Mouse (Mus musculus): Measurements from ENCODE around the gene Msx2. TPM values are rescaled to one million over a fixed set of nuclear protein-coding genes. Genes with fewer than 3 reads are reported as not detected.

The Msx2 gene
- polyA plus RNA-seq, 1 experiment from 2014 or later: 0.09 TPM

DNA sequence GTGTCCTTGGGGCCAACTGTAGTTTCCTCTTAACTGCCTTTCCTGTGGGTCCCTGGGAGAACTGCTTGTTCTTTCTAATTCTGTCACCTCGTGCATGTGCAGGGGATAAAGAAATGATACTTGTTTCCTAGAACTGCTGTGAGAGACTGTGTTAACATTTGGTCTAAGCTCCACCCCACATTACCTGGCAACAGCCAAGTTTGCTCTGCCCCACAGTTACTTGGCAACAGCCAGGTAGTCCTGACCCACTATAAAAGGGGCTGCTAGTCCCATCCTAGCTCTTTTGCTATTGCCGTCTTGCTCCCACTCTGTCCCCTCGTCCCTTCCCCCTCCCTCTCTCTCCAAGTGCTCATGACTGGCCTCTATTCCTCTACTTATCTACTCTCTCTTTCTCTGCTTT is 28.2 kb upstream of the Msx2 start:
- no peaks in the 10 kb centered on the region for H3K4me1 ChIP-seq (replicated peaks; ENCODE audit: control insufficient read depth, insufficient read depth, low read length)
- 25% methylated on average over 3 of the region's 3 CpGs for WGBS
- no peak overlapping the region for H3K27ac ChIP-seq (ENCODE audit: low read depth)
- H3K27me3 ChIP-seq (replicated peaks; ENCODE audit: control insufficient read depth, insufficient read depth, low read length): no peaks in the 10 kb centered on the region
- H3K36me3 ChIP-seq (ENCODE audit: control insufficient read depth, insufficient read depth, low read length): no peaks in the 10 kb centered on the region
- DNase-seq (ENCODE audit: low spot score) (no peak), ATAC-seq (replicated peaks; ENCODE audit: low FRiP score, low TSS enrichment, low read depth) (no peak)
- H3K9me3 ChIP-seq (ENCODE audit: control insufficient read depth, low read length): no peaks in the 10 kb centered on the region
- H3K4me2 ChIP-seq (ENCODE audit: low read length): no peak overlapping the region
- no peak overlapping the region for H3K9ac ChIP-seq (ENCODE audit: low read length)
- H3K4me3 ChIP-seq (ENCODE audit: low read depth, low read length): no peak overlapping the region

DNA sequence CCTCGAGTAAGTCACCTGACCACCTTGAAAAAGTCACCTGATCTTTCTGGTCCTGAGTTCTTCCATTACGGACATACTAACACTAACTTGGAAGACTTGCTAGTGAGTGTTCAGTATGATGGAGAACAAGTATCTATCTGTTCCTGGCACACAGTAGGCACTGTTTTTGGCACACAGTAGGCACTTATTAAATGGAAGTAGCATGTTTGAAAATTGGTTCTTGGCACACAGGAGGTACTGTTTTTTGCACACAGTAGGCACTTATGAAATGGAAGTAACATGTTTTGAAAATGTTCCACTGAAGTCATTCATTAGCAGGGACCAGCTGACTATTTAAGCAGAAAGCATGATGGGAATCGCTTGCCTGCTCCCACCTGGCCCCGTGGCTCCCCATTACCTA is 13.6 kb upstream of the Msx2 start:
- ATAC-seq (replicated peaks; ENCODE audit: low FRiP score, low TSS enrichment, low read depth): no peak
- Histone ChIP-seq H3K9ac (ENCODE audit: low read length) (no peak overlapping the region), H3K36me3 (ENCODE audit: control insufficient read depth, insufficient read depth, low read length) (no peaks in the 10 kb centered on the region), H3K9me3 (ENCODE audit: control insufficient read depth, low read length) (no peaks in the 10 kb centered on the region), H3K4me3 (ENCODE audit: low read depth, low read length) (no peak overlapping the region), H3K4me2 (ENCODE audit: low read length) (no peak overlapping the region), H3K27ac (ENCODE audit: low read depth) (no peak overlapping the region), H3K27me3 (replicated peaks; ENCODE audit: control insufficient read depth, insufficient read depth, low read length) (no peaks in the 10 kb centered on the region), H3K4me1 (replicated peaks; ENCODE audit: control insufficient read depth, insufficient read depth, low read length) (no peaks in the 10 kb centered on the region)
- WGBS: 70% methylated on average over 4 of the region's 4 CpGs
- no peak for DNase-seq (ENCODE audit: low spot score)

DNA sequence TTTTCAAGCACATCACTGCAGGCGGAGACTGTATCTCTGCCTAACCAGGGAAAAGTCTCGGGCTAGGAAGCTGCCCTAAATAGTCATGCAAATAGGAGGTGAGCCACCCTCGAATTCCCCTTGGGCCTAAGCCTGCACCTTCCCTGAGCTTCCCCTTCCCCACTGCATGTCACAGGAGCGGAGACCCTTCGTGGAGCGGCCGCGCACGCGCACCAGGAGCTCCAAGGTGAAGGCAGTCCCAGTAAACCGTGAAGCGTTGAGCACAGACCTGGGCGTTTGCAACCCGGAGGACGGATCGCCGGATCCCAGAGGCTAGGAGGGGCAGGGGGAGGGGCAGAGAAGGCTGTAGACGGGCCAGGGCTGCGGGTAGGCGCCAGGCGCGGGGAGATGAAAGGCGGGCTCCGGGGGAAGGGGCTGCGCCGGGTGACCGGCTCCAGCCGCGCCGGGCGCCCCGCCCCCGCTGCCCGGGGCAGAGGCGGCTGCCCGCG is 2.9 kb upstream of the Msx2 start:
- Histone ChIP-seq H3K9me3 (ENCODE audit: control insufficient read depth, low read length) (no peaks in the 10 kb centered on the region), H3K36me3 (ENCODE audit: control insufficient read depth, insufficient read depth, low read length) (no peaks in the 10 kb centered on the region), H3K27me3 (replicated peaks; ENCODE audit: control insufficient read depth, insufficient read depth, low read length) (peaks cover 71% of the 10 kb centered on the region), H3K9ac (ENCODE audit: low read length) (no peak overlapping the region), H3K4me3 (ENCODE audit: low read depth, low read length) (peak overlapping the region; percentile 38), H3K4me2 (ENCODE audit: low read length) (peak overlapping the region; percentile 82), H3K4me1 (replicated peaks; ENCODE audit: control insufficient read depth, insufficient read depth, low read length) (peaks cover 6% of the 10 kb centered on the region; the same call in 1 of the 2 replicates), H3K27ac (ENCODE audit: low read depth) (no peak overlapping the region)
- peak; percentile 80 for DNase-seq (ENCODE audit: low spot score)
- ATAC-seq (replicated peaks; ENCODE audit: low FRiP score, low TSS enrichment, low read depth): peak; percentile 69
- under 1% methylated on average over 37 of the region's 37 CpGs for WGBS

DNA sequence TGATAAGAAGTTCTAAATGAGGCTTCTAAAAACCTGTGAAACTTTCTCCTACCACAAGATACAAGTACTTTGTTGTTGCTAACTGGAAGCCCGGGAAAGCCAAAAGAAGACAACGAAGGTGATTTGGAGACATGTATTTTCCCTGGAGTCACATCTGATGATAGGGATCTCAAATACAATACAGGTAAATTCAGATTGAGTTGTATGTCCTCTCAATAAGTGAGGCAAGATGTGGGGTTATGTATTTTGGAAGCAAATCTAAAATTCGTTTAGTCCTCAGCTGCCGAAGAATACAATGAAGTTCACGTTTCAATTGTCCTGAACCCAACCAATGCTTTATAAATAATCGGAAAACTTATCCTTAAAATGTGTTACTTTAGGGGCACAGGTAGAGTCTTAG is 1.6 kb upstream of the Msx2 start:
- H3K4me2 ChIP-seq (ENCODE audit: low read length): no peak overlapping the region
- H3K27me3 ChIP-seq (replicated peaks; ENCODE audit: control insufficient read depth, insufficient read depth, low read length): peaks cover 84% of the 10 kb centered on the region
- 20% methylated on average over 6 of the region's 6 CpGs for WGBS
- H3K4me1 ChIP-seq (replicated peaks; ENCODE audit: control insufficient read depth, insufficient read depth, low read length): peaks cover 6% of the 10 kb centered on the region; the same call in 1 of the 2 replicates
- ATAC-seq (replicated peaks; ENCODE audit: low FRiP score, low TSS enrichment, low read depth) (no peak), DNase-seq (ENCODE audit: low spot score) (no peak)
- H3K9me3 ChIP-seq (ENCODE audit: control insufficient read depth, low read length): no peaks in the 10 kb centered on the region
- H3K9ac ChIP-seq (ENCODE audit: low read length): no peak overlapping the region
- no peak overlapping the region for H3K27ac ChIP-seq (ENCODE audit: low read depth)
- H3K36me3 ChIP-seq (ENCODE audit: control insufficient read depth, insufficient read depth, low read length): no peaks in the 10 kb centered on the region
- no peak overlapping the region for H3K4me3 ChIP-seq (ENCODE audit: low read depth, low read length)

DNA sequence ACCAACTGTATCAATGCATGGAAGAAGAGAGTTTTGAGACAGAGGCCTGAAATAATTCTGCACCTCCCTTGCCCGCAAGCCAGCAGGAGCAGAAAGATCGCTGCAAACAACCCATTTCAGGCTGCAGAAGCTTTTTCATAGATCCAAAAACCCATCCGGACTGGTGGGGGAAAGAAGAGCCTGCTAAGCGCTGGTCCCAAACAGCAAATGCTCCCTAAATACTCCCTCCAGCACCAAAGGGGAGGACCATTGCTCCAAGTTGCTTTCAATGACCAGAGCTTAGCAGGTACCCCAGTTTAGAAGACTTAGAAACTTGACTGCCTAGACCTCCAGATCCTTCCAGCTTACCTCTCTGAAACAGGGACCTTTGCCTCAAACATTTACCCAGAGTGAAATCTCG is 1.1 kb upstream of the Msx2 start:
- ATAC-seq (replicated peaks; ENCODE audit: low FRiP score, low TSS enrichment, low read depth): no peak

DNA sequence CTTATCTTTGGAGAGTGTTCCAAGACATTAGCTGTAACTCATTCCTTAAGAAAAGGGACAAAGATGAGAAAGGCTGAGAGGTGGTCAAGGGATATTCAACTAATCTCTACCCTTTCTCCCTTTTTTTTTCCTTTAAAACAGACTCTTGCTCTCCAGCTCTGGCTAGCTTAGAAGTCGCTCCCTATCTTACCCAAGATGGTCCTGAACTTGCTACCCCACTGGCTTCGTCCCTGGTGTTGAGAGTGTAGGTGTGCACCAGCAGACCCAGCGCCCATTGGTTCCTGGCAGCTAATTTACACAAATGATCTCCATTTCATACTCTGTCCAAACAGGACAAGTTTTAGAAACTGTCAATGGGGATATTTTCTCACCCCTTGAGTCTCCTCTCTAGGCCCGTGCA is 417 bp upstream of the Msx2 start:
- no peaks in the 10 kb centered on the region for H3K36me3 ChIP-seq (ENCODE audit: control insufficient read depth, insufficient read depth, low read length)
- no peak overlapping the region for H3K4me2 ChIP-seq (ENCODE audit: low read length)
- H3K27ac ChIP-seq (ENCODE audit: low read depth): no peak overlapping the region
- H3K4me3 ChIP-seq (ENCODE audit: low read depth, low read length): no peak overlapping the region
- no peak for DNase-seq (ENCODE audit: low spot score)
- peaks cover 96% of the 10 kb centered on the region for H3K27me3 ChIP-seq (replicated peaks; ENCODE audit: control insufficient read depth, insufficient read depth, low read length)
- no peak for ATAC-seq (replicated peaks; ENCODE audit: low FRiP score, low TSS enrichment, low read depth)
- H3K9me3 ChIP-seq (ENCODE audit: control insufficient read depth, low read length): no peaks in the 10 kb centered on the region
- H3K4me1 ChIP-seq (replicated peaks; ENCODE audit: control insufficient read depth, insufficient read depth, low read length): peaks cover 6% of the 10 kb centered on the region; the same call in 1 of the 2 replicates
- WGBS: 22% methylated on average over 4 of the region's 4 CpGs
- H3K9ac ChIP-seq (ENCODE audit: low read length): no peak overlapping the region

More for the DNA sequence above, 1.1 kb upstream of the Msx2 start:
- no peaks in the 10 kb centered on the region for H3K36me3 ChIP-seq (ENCODE audit: control insufficient read depth, insufficient read depth, low read length)
- H3K9ac ChIP-seq (ENCODE audit: low read length): no peak overlapping the region
- H3K27ac ChIP-seq (ENCODE audit: low read depth): no peak overlapping the region
- peaks cover 6% of the 10 kb centered on the region; the same call in 1 of the 2 replicates for H3K4me1 ChIP-seq (replicated peaks; ENCODE audit: control insufficient read depth, insufficient read depth, low read length)
- H3K27me3 ChIP-seq (replicated peaks; ENCODE audit: control insufficient read depth, insufficient read depth, low read length): peaks cover 89% of the 10 kb centered on the region
- no peak overlapping the region for H3K4me2 ChIP-seq (ENCODE audit: low read length)
- WGBS: 27% methylated on average over 5 of the region's 5 CpGs
- H3K9me3 ChIP-seq (ENCODE audit: control insufficient read depth, low read length): no peaks in the 10 kb centered on the region
- no peak overlapping the region for H3K4me3 ChIP-seq (ENCODE audit: low read depth, low read length)
- no peak for DNase-seq (ENCODE audit: low spot score)

DNA sequence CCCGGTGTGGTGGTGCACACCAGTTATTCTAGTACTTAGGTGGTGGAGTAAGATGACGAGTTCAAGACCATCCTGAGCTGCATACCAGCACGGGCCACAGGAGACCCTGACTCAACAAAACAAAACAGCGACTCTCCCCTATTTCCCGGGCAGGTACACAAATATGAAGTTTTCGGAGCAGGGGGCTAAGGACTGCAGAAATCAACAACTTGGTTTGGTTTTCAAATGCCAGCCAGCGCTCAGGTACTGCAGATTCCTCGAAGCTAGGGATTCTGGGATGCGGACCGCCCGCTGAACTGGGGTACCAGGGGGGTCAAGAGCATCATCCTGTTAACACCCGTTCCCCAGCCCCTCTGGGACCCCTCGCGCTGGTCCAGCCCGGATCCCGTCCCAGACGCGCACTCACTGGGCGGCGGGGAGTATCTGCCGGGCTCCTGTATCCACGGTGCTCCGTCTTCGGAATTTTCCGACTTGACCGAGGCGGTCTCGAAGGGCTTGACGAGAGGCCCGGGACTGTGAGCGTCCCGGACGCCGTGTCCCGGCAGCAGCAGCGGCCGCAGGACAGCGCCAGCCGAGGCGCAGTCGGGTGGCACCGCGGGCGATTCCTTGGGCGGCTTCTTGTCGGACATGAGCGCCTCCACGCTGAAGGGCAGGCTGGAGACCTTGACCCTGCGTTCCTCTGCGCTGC is 804 bp downstream of the Msx2 start:
- WGBS: under 1% methylated on average over 48 of the region's 50 CpGs
- Histone ChIP-seq H3K4me2 (ENCODE audit: low read length) (peak overlapping the region; percentile 68), H3K27ac (ENCODE audit: low read depth) (no peak overlapping the region), H3K9me3 (ENCODE audit: control insufficient read depth, low read length) (no peaks in the 10 kb centered on the region), H3K36me3 (ENCODE audit: control insufficient read depth, insufficient read depth, low read length) (no peaks in the 10 kb centered on the region), H3K4me3 (ENCODE audit: low read depth, low read length) (peak overlapping the region; percentile 42), H3K4me1 (replicated peaks; ENCODE audit: control insufficient read depth, insufficient read depth, low read length) (peaks cover 6% of the 10 kb centered on the region; the same call in 1 of the 2 replicates), H3K27me3 (replicated peaks; ENCODE audit: control insufficient read depth, insufficient read depth, low read length) (peaks cover 100% of the 10 kb centered on the region), H3K9ac (ENCODE audit: low read length) (peak overlapping the region; percentile 23; the same call in 1 of the 2 replicates)
- DNase-seq (ENCODE audit: low spot score): peak; percentile 68
- ATAC-seq (replicated peaks; ENCODE audit: low FRiP score, low TSS enrichment, low read depth): 0 out of 2 replicates have a peak, but pooled peaks have one; percentile 16

DNA sequence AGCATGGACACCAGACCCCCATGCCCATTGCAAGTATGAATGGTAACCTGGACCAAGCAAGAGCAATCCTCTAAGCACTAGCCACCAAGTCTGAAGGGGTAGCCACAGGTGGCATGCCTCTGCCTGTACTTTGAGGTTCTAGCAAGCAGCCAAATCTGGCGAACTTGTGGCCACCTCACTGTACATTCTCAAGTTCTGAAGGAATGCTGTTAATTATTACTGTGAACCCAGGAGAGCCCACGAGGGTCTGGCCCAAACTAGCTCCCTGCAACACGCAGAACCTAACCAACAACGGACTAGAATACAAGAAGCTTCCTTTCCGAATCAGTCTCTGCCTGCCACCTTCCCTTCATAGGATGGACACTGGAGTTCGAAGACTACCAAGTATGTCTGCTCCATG is 1.5 kb downstream of the Msx2 start:
- H3K9me3 ChIP-seq (ENCODE audit: control insufficient read depth, low read length): no peaks in the 10 kb centered on the region
- DNase-seq (ENCODE audit: low spot score) (no peak), ATAC-seq (replicated peaks; ENCODE audit: low FRiP score, low TSS enrichment, low read depth) (no peak)
- H3K27me3 ChIP-seq (replicated peaks; ENCODE audit: control insufficient read depth, insufficient read depth, low read length): peaks cover 100% of the 10 kb centered on the region
- H3K9ac ChIP-seq (ENCODE audit: low read length): no peak overlapping the region
- no peak overlapping the region for H3K4me2 ChIP-seq (ENCODE audit: low read length)
- peaks cover 6% of the 10 kb centered on the region; the same call in 1 of the 2 replicates for H3K4me1 ChIP-seq (replicated peaks; ENCODE audit: control insufficient read depth, insufficient read depth, low read length)
- H3K4me3 ChIP-seq (ENCODE audit: low read depth, low read length): no peak overlapping the region
- 18% methylated on average over 6 of the region's 6 CpGs for WGBS
- no peaks in the 10 kb centered on the region for H3K36me3 ChIP-seq (ENCODE audit: control insufficient read depth, insufficient read depth, low read length)
- H3K27ac ChIP-seq (ENCODE audit: low read depth): no peak overlapping the region
